Mouse (Mus musculus): Measurements from ENCODE around the gene Trhr2. TPM values are rescaled to one million over a fixed set of nuclear protein-coding genes. Genes with fewer than 3 reads are reported as not detected.
A peak's percentile ranks its signal among the peaks of the same experiment; 100 is the strongest.

The Trhr2 gene
- not detected in 2 replicates for total RNA-seq (2017)

DNA sequence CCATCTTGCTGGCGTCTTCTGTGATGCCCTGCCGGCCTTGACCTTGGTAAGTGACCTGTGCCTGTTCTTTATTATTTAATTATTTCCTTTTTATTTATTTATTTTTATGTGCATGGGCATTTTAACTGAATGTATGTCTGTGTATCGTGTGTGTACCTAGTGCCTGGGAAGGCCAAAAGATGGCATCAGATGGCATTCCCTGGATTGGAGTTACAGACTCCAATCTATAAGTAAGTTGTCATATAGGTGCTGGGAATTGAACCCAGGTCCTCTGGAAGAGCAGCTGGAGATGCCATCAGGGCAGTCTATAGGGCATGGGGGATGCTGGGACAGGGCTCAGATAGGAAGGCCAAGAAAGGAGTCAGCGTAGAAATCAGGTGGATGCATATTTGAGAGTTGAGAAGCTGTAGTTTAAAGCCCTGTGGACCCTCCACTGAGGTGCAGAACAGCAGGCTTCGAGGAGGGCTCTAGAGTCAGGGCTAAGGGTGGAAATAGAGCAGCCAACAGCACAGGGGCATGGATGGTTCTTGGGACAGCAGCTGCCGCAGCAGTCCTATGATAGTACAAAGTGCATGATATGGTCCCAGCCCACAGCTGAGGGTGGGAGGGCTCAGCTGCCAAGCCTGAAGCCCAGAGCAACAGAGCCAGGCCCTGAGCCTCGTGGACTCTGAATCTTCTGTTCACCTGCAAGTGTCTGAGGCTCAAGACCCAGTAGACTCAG is at the start of gene Trhr2:
TSS of gene Trhr2 (minus strand) at position 51 of the 721 bp plus-strand sequence.
- ATAC-seq (ENCODE audit: extremely low read depth, insufficient number of reproducible peaks, low FRiP score, poor library complexity, severe bottlenecking) = no peak

DNA sequence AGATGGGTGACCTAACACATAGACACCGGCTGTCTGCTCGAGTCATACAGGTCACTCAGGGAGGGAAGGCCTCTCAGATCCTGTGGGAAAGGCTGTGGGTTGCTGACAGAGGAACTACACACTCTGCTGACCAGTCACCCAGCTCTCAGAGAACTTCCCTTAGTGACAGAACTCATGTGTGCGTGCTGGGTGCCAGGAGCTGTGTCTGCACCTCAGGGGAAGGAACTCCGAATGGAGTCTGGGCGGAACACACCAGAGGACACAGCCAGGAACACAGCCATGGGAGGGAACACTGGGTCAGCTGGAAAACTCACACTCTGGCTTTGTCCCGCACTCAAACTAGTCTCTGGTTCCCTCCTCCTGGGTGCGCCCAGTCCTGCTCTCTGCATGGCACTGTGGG is 47.1 kb upstream of the Trhr2 start:
- ATAC-seq (ENCODE audit: extremely low read depth, insufficient number of reproducible peaks, low FRiP score, poor library complexity, severe bottlenecking) = no peak

DNA sequence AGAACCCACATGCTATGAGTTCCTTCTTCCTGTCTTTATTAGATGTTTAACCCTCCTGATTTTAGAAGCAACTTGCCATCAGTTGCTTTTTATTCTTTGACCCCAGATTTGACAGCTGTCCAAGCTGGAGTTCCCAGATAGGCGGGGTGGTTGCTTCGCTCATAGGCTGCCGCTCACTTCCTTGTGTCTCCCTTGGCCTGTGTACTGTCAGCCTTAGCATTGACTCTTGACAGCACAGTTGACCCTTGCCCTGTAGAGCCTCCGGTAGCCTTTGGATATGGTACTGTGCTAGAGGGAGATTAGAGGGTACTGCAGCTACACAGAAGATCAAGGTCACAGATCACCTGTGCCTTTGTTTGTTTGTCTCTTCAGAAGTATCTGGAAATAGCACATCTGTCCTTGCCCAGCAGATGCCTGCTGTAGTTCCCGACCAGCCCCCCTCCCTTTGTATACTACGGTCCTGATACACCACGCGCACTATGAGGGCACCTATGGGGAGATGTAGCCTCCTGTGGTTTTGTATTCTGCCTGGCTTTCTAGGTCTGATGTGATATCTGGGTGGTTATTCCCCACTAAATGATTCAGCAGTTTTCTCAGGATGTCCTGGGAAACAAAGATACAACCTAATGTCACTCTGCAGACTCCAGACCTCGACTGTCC is 44.7 kb upstream of the Trhr2 start:
- ATAC-seq (ENCODE audit: extremely low read depth, insufficient number of reproducible peaks, low FRiP score, poor library complexity, severe bottlenecking) = no peak

DNA sequence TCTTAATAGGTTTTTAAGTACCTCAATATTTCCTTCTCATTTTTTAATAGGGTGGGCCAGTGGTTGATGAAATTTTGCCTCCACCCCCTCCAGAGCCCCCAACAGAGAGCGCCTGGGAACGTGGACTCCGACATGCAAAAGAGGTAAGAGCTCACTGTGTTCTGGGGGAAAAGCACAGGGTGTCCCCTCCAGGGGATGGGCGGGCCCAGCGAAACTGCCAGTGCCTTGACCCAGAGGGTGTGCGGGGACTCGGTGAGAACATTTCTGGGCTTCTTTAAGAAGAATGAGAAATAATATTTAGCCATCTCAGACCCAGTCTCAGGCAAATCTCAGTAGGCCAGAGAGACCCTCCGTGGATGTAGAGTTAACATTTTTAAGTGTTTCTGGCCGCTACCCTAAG is 37.6 kb upstream of the Trhr2 start:
- no peak for ATAC-seq (ENCODE audit: extremely low read depth, insufficient number of reproducible peaks, low FRiP score, poor library complexity, severe bottlenecking)

DNA sequence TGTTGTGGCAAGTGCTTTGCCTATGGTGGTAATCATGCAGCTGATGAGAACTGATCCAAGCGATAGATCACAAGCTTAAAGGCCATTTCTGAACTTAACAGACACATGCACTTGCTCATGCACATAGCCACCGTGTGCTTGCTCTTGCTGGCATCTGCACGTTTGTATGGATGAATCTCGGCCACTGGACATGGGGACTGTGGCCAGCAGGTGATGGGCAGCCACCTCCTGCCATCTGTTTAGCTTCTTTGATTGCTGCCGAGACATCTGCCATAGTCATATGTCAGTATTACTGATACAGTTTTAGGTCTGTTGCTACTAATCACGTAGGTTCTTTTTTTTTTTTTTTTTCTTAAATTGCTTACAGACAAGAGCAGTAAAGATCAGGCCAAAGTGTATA is 34.7 kb upstream of the Trhr2 start:
- no peak for ATAC-seq (ENCODE audit: extremely low read depth, insufficient number of reproducible peaks, low FRiP score, poor library complexity, severe bottlenecking)

DNA sequence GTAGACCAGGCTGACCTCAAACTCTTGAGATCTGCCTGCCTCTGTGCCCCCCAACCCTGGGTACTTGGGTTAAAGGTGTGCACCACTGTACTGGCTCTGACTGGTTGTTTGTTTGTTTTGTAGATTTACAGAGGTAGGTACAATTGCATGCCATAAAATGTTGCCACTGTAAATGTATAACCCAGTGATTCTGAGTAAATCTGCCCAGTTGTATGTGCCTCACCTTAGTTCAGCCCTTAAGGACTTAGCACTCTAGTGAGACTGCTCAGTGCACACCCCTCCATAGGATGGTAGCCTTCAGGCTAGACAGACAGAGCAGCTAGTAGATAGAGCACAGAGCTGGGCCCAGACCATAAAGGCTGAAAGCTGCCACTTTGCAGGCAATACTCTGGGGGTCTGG is 33.2 kb upstream of the Trhr2 start:
- no peak for ATAC-seq (ENCODE audit: extremely low read depth, insufficient number of reproducible peaks, low FRiP score, poor library complexity, severe bottlenecking)

DNA sequence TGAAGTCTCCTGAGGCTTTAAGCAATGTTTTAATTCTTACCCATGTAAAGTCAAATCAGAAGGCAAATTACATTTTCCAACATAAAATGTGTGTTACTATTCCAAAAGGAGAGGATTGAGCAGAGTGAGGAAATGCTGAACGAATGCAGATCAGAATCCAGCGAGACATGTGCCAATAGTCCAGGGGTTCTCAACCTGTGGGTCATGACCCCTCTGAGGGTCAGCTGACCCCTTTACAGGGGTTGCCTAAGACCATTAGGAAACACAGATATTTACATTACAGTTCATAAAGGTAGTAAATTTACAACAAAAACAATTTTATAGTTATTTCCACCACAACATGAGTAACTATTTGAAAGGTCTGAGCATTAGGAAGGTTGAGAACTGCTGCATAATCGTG is 30.2 kb upstream of the Trhr2 start:
- no peak for ATAC-seq (ENCODE audit: extremely low read depth, insufficient number of reproducible peaks, low FRiP score, poor library complexity, severe bottlenecking)

DNA sequence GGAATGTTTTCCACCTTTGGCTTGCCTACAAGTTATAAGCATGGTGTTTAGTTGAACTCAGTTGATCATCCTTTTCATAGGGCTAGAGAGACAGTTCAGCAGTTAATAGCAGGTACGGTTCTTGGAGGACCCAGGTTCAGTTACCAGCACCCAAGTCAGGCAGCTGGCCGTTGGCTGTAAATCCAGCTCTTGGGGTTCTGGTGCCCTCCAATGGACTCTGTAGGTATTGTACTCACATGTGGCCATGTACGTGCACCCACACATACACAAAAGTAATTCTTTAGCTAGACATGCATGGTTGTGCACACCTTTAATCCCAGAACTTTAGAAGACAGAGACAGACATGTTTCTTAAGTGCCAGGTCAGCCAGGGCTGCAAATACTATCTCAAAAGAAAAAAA is 28.8 kb upstream of the Trhr2 start:
- no peak for ATAC-seq (ENCODE audit: extremely low read depth, insufficient number of reproducible peaks, low FRiP score, poor library complexity, severe bottlenecking)

DNA sequence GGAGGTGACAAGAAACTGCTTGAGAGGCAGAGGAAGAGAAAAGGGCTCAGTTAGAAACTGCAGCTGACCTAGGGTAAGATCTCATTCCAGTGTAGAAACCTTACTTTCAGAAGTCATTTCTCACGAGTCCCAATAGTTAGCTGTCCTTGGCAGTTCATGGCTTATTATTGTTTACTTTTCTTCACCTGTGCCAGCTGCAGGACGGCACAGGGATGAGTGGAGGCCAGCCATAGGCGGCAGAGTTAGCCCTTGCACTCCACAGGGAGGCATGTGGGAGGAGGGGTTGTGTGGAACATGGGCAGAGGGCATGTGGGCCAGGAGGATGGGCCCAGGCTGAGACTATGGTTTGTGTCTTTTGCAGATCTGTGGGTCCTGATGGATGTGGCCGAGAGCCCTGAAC is 22.5 kb upstream of the Trhr2 start:
- no peak for ATAC-seq (ENCODE audit: extremely low read depth, insufficient number of reproducible peaks, low FRiP score, poor library complexity, severe bottlenecking)

DNA sequence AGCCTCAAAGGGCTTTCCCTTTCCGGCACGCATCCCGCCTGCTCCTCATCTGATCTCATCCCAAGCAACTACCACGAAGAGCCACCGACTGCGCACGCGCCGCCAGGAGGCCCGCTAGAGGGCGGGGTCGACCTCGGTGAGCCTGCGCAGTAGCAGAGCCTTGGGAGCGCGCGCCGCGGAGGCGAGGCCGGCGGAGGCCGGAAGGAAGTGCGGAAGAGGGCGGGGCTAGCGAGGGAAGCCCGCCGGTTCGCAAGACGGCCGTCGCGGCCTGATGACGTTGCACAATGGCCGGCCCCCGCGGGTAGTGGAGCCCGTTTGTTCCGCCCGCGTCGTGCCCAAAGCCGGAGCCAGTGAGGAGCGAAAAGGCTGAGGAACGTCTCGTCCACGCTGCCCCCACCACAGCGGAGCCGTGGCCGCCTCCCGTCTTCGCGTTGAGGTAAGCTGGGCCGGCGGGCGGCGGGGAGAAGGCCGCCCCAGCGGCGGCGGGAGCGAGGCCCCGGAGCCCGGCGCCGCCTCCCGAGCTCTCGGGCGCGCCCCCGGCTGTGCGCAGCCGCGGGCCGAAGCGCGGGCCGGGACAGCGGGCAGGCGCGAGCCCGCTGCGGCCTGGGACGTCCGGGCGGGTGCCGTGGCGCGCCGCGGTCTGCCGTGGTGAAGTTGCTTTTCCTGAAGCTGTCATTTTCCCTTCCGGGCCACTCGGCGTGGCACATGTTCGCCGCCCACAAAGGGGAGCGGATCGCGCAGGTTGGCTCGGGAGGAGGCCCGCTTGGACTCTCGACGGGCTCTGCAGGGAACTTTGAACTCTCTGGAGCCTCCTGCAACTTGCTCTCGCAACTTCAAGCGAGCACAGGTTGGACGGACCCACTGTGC is 16.1 kb upstream of the Trhr2 start, which contains the start of gene Zc3h18:
TSS of gene Zc3h18 (plus strand) at position 245 of the 867 bp plus-strand sequence.
- peak; percentile 93 for ATAC-seq (ENCODE audit: extremely low read depth, insufficient number of reproducible peaks, low FRiP score, poor library complexity, severe bottlenecking)

DNA sequence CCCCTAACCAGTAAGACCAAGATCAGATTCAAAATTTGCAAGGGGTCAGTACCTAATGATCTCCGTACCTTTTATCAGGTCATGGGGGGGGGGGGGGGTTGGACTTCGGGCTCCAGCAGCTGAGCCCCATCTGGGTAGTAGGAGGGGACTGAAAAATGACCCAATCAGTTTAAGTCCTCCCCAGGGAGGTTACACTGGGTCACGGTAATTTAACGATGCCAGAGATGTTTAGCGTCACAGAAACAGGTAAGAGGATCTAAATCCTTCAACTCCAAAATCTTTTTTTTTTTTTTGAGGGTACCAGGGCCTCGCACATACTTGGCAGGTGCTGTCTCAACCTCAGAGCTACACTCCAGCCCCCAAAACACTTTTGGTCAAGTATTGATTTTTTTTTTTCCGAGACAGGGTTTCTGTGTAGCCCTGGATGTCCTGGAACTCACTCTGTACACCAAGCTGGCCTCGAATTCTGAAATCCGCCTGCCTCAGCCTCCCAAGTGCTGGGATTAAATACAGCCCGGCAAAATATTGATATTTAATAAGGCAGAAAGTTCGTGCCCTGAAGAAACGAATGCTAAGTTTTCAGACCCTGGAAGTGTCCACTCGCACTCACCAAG is 15.3 kb upstream of the Trhr2 start:
- ATAC-seq (ENCODE audit: extremely low read depth, insufficient number of reproducible peaks, low FRiP score, poor library complexity, severe bottlenecking) = no peak

DNA sequence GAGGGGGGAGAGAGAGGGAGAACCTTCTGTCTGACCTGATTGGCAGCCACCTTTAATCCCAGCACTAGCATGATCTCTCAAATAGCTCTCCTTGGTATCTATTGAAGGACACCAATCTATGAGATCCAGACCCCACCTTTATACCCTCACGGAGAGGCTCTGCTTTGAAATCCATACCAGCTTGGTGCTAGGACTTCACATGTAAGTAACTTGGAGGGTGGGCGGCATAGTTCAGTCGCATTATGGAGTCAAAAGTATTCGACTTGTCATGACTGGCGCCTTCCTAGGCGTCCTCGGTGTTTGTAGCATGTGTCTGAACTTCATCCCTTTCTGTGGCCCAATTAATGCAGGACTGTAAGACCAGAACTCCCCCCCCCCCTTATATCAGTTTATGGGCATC is 14.8 kb upstream of the Trhr2 start:
- ATAC-seq (ENCODE audit: extremely low read depth, insufficient number of reproducible peaks, low FRiP score, poor library complexity, severe bottlenecking) = no peak

DNA sequence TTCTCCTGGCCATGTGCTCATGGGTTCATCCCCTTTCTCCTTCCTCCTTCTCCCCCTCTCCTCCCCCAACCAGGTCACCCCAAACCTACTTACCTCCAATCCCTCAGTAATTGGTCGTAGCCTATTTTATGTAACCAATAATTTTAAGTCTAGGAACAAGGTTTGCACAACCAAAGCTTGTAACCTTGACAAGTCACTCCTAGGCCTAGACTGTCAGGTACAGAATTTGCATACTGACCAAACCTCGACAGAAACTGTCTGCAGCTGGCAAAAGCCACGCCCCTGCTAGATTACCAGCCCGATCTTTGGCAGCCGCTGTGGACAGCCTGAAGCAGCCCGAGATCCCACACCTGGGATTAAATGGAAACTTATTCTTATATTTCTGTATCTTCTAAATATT is 11.2 kb upstream of the Trhr2 start:
- ATAC-seq (ENCODE audit: extremely low read depth, insufficient number of reproducible peaks, low FRiP score, poor library complexity, severe bottlenecking) = no peak

DNA sequence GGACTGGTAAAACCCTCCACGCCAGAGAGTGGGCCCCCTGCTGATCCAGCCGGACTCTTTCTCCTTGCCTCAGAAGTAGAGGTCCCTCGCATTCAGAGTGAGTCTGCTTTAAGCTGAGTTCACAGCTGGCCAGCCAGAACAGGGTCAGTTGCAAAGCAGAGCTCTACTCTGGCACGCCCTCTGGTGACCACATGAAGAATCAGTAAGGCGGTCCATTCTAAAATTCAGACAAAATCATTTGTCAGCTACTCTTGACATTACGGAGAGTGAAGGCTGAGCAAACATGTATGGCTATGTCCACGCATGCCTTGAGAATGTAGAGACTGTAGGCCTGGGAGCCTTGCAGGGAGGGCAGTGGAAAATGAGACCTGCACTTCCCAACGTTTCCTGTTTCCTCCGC is 9.1 kb upstream of the Trhr2 start:
- ATAC-seq (ENCODE audit: extremely low read depth, insufficient number of reproducible peaks, low FRiP score, poor library complexity, severe bottlenecking) = peak; percentile 67

DNA sequence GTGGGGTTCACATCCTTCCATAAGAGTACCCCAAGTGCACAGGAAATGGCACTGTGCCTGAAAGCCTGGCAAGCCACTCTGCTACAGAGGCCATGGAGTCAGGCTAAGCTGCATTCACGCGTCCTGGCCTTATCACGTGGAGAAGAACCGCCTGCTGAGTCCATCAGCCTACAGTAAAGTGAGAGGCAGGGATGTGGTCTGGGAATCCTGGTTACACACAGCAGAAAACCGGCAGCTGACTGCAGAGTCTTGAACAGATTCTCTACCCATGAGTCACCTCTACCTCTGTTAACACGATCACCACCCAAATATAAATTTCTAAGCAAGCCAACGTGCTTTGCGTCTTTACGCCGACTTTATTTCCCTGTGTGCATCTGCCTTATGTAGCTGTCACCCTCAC is 7.9 kb upstream of the Trhr2 start:
- ATAC-seq (ENCODE audit: extremely low read depth, insufficient number of reproducible peaks, low FRiP score, poor library complexity, severe bottlenecking) = no peak

DNA sequence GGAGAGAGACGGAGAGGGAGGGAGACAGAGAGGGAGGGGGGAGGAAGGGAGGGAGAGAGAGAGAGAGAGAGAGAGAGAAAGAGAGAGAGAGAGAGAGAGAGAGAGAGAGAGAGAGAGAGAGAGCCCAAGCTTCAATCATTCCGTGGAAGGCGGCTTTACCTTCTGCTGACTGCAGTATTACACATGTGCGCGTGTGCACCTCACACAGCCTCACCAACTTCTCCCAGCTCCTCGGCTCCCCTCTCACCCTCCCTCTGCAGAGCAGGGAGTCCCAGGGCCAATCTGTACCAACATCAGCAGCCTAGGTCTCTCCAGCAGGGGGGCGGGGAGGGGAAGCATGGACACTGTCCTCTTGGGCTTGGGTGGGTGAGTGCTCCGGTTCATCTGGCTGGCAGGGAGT is 2.4 kb upstream of the Trhr2 start:
- ATAC-seq (ENCODE audit: extremely low read depth, insufficient number of reproducible peaks, low FRiP score, poor library complexity, severe bottlenecking) = no peak

DNA sequence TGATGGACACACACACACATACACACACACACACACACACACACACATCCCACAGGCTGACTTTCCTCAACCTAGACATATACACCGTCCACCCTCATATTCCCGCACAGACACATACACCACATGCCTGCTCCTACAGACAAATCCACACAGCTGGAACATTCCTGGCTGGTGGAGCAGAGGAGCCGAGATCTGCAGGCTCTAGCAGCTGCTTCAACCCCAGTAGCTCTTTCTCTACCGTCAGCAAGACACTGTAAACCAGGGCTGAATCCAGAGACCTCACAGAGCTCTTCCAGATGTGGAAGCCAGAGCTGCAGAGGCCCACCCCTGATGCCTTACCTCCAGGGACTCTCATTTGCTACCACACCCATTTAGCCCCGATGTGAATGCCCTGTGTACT is 1.7 kb upstream of the Trhr2 start:
- ATAC-seq (ENCODE audit: extremely low read depth, insufficient number of reproducible peaks, low FRiP score, poor library complexity, severe bottlenecking) = no peak

DNA sequence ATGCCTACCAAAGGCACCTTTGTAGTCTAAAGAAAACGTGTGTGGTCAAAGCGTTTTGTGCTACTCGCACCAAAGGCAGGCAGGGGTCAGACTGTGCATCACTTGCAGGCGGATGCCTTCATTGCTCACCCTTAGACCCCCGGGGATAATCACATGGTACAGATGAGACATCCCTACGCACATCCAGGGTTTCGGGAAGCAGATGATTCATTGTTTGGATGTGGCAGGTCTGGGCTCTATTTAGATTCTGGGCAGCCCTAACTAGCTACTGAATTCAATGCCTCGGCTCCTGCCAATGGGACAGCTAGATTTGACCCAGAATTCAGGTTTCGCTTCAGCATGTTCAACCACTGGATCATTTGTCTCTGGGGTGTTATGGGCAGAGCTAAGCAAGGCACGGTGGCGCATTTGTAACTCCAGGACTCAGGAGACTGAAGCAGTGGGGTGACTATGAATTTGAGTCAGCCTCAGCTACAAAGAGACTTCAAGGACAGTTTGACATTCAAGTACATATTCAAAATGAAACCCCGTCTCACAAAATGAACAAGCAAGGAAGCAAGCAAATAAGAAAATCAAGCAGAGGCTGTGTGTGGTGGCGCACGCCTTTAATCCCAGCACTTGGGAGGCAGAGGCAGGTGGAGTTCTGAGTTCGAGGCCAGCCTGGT is 1.3 kb downstream of the Trhr2 start:
- ATAC-seq (ENCODE audit: extremely low read depth, insufficient number of reproducible peaks, low FRiP score, poor library complexity, severe bottlenecking) = no peak

DNA sequence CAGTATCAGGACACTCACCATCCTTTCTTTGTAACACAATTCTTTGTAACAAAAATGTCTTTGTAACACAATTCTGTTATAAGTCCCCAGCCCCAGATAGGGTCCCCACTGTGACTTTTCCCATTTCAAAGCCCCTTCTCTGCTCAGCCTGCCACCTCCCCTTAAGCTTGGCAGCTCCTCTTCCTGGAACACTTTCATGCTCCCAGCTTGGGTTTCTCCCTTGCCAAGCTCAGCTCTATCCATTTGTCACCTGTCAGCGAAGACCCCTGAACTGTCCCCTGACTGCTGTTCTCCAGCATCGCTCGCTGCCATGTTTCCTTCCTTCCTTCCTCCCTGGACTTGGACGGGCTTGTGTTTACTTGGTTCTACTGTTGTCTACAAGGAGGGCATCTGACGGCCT is 2.9 kb downstream of the Trhr2 start:
- ATAC-seq (ENCODE audit: extremely low read depth, insufficient number of reproducible peaks, low FRiP score, poor library complexity, severe bottlenecking) = no peak

Measured in neutrophil, adult 5-6 weeks (primary cell).